Mouse (Mus musculus) myocyte (in vitro differentiated cells): Measurements from ENCODE around the gene Tecr.

Experiments used
- CEBPB ChIP-seq: IDR thresholded peaks from 2 replicates; pipeline ENCODE4 v1.6.1; 2011; ENCODE audit warnings: mild to moderate bottlenecking, moderate library complexity; ENCODE audit not compliant: poor library complexity, insufficient read depth, severe bottlenecking
- MAX ChIP-seq: IDR thresholded peaks from one replicate; pipeline ENCODE4 v1.6.1; 2011; ENCODE audit warnings: low read depth, mild to moderate bottlenecking, control low read depth
- MYOD1 ChIP-seq, 3 experiments: IDR thresholded peaks; one replicate each; pipeline ENCODE4 v1.6.1; 2011; ENCODE audit warnings: control low read depth in 2 of 3, low read depth in 2 of 3, mild to moderate bottlenecking in 2 of 3, moderate library complexity in 1 of 3; ENCODE audit not compliant: insufficient read length in 2 of 3, control insufficient read depth in 1 of 3
- POLR2A ChIP-seq: IDR thresholded peaks from one replicate; pipeline ENCODE4 v1.6.1; 2011; ENCODE audit warnings: low read depth, mild to moderate bottlenecking, control low read depth, moderate library complexity; ENCODE audit not compliant: insufficient read length
- TCF12 ChIP-seq: IDR thresholded peaks from one replicate; pipeline ENCODE4 v1.6.1; 2011; ENCODE audit warnings: mild to moderate bottlenecking, control low read depth; ENCODE audit not compliant: poor library complexity, insufficient read depth, severe bottlenecking
- TCF3 ChIP-seq: IDR thresholded peaks from one replicate; pipeline ENCODE4 v1.6.1; 2011; ENCODE audit warnings: low read depth, control low read depth; ENCODE audit not compliant: insufficient read length
- USF1 ChIP-seq: IDR thresholded peaks from one replicate; pipeline ENCODE4 v1.6.1; 2011; ENCODE audit warnings: low read depth, mild to moderate bottlenecking, control low read depth, moderate library complexity

- no peak for TF ChIP-seq TCF12
- TF ChIP-seq USF1, result no peak
- TF ChIP-seq POLR2A, result no peak
- TF ChIP-seq CEBPB, result no peak
- no peak for TF ChIP-seq MAX
- TF ChIP-seq MYOD1 (IDR thresholded peaks at IDR 0.05; ENCODE audit: control insufficient read depth in 1 of 3, insufficient read length in 2 of 3, low read depth in 2 of 3), result no peak
- TF ChIP-seq TCF3, result no peak
Measured at GRCm38 (mm10) chr8:83632083-83632707, 24.4 kb upstream of the Tecr start.
